Mouse (Mus musculus) cerebellum, postnatal 4 days (tissue): ENCODE measurements around the gene Mmp17.
A peak's percentile ranks its signal among the peaks of the same experiment; 100 is the strongest.
"Not testable (repeated sequence)": the region's sequence is repeated elsewhere in the genome, so short reads cannot be mapped to it uniquely, and the experiment has no call there.

Experiments used
- DNase-seq, 2 experiments: peaks; one replicate each; pipeline ENCODE4 v3.0.0; 2022; ENCODE audit warnings: low spot score in 2 of 2, mixed read lengths in 1 of 2

Gene Mmp17

DNA sequence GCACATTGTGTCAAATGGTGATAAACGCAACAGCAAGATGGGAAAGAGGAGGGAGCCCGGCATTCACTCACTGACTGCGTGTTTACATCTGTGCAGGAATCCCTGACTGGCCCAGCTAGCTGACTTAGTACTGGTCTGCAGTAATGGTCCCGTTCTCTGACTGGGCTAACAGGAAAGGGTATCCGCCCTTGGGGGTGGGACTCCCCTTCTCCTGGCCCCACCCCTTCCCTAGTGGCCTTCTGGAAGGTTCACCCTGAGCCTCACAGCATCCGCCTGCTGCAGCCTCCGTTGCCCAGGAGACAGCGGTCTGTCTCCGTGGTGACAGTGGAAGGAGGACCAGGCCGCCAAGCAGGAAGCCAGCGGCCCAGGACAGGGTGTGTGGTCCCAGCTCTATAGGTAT is 6.9 kb downstream of the Mmp17 start:
- no peak for DNase-seq

DNA sequence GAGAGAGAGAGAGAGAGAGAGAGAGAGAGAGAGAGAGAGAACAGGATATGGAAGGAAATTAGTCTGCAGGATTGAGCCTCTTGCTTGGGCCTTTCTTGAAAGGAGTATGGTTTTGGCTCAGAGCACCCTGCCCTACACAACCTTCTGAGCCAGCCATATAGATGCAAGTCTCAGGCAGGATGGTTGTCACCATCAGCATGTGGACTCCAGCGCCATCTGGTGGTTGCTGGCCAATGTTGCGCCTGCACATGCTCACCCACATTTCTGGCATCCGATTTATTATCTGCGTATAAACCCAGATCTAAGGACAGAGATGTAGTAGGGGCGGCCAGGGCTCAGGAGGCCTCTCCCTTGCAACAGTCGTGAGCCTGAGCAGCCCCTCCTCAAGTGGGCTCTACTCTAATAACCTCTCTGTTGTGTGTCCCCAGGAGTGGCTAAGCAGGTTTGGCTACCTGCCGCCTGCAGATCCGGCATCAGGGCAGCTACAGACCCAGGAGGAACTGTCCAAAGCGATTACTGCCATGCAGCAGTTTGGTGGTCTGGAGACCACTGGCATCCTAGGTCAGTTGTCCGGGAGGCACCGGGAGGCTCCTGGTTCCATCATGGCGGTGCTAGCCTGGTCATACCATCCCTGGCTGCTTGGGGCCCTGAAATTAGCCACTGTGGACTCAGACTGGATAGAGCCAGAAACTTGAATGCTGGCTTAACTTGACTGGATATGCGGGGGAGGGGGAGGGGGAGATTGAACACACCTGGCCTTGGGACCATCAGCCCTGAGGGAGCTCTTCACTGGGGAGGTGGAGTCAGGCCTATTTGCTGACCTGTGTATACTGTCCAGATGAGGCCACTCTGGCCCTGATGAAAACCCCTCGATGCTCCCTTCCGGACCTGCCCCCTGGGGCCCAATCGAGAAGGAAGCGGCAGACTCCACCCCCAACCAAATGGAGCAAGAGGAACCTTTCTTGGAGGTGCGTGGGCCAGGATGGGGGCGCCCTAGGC is 10.4 kb downstream of the Mmp17 start:
- DNase-seq: peak; percentile 90 to 93

DNA sequence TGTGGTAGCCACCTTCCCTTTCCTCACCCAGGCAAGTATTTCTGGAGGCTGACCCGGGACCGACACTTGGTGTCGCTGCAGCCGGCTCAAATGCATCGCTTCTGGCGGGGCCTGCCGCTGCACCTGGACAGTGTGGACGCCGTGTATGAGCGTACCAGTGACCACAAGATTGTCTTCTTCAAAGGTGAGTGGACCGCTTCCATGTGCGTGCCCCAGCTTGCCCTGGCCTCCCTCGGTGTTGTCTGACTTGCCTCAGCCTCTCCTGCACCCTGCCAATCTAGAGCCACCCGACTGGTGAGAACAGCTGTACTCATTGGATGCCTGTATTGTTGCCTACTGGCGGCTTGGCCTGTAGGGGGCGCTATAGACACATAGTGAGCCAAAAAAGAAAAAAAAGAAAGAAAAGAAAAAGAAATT is 18.1 kb downstream of the Mmp17 start:
- DNase-seq: no peak

DNA sequence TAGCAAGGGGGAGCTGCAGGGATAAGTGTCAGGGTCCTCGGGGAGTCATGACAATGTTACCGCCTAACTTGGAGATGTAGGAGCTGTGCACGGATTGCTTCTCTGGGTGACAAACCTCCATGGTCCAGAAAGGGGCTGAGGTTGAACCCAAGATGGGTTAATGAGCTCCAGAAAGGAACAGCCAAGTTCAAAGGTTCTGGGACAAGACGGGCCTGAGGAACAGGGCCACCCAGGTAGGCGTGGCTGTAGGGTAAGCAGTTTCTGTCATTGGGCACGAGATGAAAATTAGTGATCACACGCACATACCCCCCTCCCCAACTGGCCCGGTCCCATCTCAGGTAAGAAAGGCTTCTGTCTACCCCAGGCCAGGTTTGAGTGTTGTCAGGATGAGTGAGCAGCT is 23.5 kb downstream of the Mmp17 start:
- DNase-seq: no peak

DNA sequence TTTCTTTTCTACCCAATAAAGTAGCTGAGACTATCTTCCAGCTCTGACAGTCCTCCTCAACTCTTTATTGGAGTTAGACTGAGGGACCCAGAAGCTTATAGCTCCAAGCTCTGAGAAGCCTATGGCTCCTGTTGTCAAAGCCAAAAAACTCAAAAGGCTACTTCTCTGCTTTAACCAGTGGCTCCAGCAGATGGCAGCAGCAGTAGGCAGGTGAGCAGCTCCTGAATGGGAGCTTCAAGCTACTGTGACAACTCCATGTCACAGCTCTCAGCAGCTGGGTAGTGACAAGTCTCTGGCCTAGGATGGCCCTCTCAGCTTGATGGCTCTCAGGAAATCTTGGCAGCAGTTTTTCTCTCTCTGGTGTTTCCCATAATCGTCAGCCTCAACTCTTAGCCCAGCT is 27.1 kb downstream of the Mmp17 start:
- peak; percentile 50 to 75 for DNase-seq

DNA sequence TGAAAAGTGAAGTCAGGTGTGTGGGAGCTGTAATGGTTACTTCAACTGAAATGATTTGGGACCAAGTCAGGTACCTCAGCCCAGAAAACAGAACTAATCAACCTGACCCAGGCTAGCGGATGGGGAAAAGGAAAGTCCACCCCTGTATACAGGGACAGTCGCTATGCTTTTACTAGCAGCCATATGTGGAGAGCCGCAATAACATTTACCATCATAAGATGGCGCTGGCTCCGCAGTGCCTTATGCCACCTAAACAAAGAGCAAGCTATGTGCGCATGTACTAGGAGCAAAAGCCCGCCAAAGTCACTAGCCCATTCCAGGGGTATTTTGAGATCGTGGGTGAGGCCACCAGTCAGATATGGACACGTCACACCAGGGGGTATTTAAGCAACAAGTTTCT is 36.6 kb downstream of the Mmp17 start:
- DNase-seq: not testable (repeated sequence)

DNA sequence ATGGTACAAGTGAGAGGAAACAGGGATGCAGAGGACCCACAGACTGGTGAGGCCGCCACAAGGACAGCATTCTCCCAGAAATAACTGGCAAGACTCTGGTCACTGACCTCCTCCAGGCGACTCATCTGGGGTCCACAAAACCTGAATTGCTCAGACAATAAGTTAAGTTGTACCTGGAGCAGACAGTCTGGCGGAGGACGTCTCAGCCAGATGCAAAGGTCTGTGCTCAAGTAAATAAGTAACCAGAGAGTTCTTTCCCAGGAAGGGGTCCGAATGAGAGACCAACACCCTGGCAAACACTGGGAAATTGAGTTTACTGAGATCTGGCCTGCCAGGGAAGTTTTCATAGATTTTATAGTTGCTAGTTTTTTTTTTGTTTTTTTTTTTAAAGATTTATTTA is 37.4 kb downstream of the Mmp17 start:
- no peak for DNase-seq

DNA sequence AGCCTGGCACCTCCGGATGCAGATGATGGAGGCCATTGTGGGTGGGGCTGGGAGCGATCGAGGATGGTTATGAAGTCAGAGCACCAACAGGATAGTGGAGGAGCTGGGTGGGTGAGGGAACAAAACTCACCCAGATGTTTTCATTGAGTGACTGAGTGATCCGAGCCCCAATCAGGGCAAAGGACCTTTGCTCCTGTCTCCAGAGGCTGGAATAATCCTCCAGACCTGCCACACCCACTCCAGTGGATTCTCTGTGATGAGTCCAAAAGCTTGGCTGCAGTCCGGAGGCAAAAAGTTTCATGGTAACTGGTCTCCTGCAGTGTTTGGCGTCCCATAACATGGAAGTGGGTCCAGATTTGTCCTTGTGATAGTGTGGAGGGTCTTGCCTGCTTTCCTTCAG is 42.1 kb downstream of the Mmp17 start:
- DNase-seq: no peak

DNA sequence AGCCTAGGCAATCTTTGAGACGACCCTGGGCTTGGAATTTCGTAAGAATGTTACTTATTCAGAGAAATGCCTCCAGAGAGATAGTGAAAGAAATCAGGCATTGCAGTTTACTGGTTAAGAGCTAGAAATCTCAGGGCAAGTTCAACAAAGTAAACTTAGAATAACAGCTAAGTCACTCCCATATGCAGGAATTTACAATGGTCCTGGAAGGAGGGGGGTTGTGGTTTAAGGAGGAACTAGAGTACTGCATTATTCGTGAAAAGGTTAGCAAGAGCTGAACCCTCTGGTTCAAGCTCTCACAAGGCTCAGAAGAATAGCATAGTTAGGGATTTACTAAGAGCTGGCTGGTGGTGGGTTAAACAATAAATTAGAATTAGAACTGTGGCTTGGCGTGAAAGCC is 42.6 kb downstream of the Mmp17 start:
- not testable (repeated sequence) for DNase-seq

DNA sequence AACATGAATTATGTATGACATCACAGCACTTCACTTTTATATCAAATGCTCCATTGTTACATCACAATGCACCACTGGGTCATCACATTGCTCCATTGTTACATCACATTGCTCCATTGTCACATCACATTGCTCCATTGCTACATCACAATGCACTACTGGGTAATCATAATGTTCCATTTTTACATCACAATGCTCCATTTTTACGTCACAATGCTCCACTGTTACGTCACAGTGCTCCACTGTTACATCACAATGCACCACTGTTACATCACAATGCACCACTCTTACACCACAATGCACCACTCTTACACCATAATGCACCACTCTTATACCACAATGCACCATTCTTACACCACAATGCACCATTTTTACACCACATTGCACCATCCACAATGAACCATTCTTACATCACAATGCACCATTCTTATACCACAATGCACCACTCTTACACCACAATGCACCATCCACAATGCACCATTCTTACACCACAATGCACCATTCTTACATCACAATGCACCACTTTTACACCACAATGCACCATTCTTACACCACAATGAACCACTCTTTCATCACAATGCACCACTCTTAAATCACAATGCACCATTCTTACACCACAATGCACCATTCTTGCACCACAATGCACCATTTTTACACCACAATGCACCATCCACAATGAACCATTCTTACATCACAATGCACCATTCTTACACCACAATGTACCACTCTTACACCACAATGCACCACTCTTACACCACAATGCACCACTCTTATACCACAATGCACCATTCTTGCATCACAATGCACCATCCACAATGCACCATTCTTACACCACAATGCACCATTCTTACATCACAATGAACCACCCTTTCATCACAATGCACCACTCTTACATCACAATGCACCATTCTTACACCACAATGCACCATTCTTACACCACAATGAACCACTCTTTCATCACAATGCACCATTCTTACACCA is 48.6 kb downstream of the Mmp17 start:
- DNase-seq: not testable (repeated sequence)

DNA sequence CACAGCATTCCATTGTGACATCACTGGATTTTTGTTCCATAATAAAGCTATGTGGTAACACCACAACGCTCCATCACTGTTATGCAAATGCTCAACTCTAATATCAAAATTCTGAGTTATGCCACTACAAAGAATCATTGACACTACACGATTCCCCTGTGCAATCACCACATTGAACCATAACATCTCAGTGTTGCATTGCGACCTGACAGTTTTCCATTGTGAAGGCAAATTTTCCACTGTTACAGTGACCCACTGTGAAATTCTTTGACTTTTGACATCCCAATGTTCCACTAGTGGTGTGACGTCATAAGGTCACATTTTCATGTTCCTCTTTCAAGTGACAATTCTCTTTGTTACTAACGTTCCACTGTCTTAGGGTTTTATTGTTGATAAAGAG is 66.9 kb downstream of the Mmp17 start:
- DNase-seq: no peak

DNA sequence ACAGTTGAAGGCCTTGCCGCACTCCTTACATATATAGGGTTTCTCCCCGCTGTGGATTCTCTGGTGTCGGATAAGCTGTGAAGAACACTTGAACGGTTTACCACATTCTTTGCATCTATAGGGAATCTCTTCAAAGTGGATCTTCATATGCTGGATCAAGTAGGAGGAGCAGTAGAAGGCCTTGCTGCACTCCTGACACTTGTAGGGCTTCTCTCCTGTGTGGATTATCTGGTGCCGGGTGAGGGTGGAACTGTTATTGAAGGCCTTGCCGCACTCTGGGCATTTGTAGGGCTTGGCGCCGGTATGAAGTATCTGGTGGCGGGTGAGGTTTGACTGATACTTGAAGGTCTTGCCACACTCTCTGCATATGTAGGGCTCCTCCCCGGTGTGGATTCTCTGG is 73.0 kb downstream of the Mmp17 start:
- DNase-seq: no peak

DNA sequence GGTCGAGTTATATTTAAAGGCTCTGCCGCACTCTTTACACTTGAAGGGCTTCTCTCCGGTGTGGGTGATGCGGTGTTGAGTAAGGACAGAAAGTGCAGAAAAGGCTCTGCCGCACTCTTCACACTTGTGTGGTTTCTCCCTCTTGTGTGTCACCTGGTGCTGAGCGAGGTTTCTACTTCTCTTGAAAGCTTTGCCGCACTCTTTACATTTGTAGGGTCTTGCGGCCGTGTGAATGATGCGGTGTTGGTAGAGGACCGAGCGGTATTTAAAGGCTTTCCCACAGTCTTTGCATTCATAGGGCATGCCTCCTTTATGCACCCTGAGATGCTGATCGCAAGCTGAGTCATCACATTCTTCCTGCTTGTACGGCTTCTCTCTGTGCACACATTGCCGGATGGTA is 74.0 kb downstream of the Mmp17 start:
- DNase-seq: no peak
